Mouse (Mus musculus) liver, embryonic 14.5 days (tissue): ENCODE results near the gene Dock2. TPM values are rescaled to one million over a fixed set of nuclear protein-coding genes. Genes with fewer than 3 reads are reported as not detected.
A peak's percentile ranks its signal among the peaks of the same experiment; 100 is the strongest.
"Not testable (repeated sequence)": the region's sequence is repeated elsewhere in the genome, so short reads cannot be mapped to it uniquely, and the experiment has no call there.

Experiments
- ATAC-seq: fragments of 200-750 bp; cut with Nextera tagmentation; 2 replicates; pipeline ENCODE4 v1.8.0; 2017; ENCODE audit warnings: moderate number of reproducible peaks, mild to moderate bottlenecking, moderate library complexity; ENCODE audit not compliant: insufficient read depth
- DNase-seq, 3 experiments: peaks; one replicate each; pipeline ENCODE4 v3.0.0-alpha.2; 2012 to 2013; ENCODE audit warnings: low read depth in 3 of 3, low spot score in 3 of 3
- H3K27ac ChIP-seq: fragments of 300-500 bp; sonication (generic); 2 replicates; pipeline ENCODE4 v1.5.1; 2014; ENCODE audit warnings: moderate library complexity, mild to moderate bottlenecking, control low read depth, inconsistent platforms
- H3K27me3 ChIP-seq: fragments of 300-500 bp; sonication (generic); 2 replicates; pipeline ENCODE4 v1.6.1; 2014; ENCODE audit warnings: mild to moderate bottlenecking, low read length, moderate library complexity; ENCODE audit not compliant: control insufficient read depth, insufficient read depth
- H3K36me3 ChIP-seq: fragments of 300-500 bp; sonication (generic); replicated peaks from 2 replicates; pipeline ENCODE4 v1.6.1; 2014; ENCODE audit warnings: low read depth; ENCODE audit not compliant: control insufficient read depth, insufficient read depth
- H3K4me1 ChIP-seq, 2 experiments: fragments of 200-500 bp in 1 of 2; fragments of 300-500 bp in 1 of 2; sonication (generic) in 1 of 2; replicated peaks; 2 replicates each; pipeline ENCODE4 v1.6.1; 2012 to 2014; ENCODE audit warnings: antibody characterized with exemption in 1 of 2, inconsistent platforms in 1 of 2, low read length in 1 of 2; ENCODE audit not compliant: control insufficient read depth in 2 of 2, insufficient read depth in 2 of 2
- H3K4me2 ChIP-seq: fragments of 300-500 bp; sonication (generic); 2 replicates; pipeline ENCODE4 v1.6.1; 2014; ENCODE audit warnings: low read depth, mild to moderate bottlenecking, control low read depth, moderate library complexity
- H3K4me3 ChIP-seq, 2 experiments: fragments of 200-500 bp in 1 of 2; fragments of 300-500 bp in 1 of 2; sonication (generic) in 1 of 2; 2 replicates each; pipeline ENCODE4 v1.5.1; 2012 to 2014; ENCODE audit warnings: low read depth in 2 of 2, low read length in 2 of 2, mild to moderate bottlenecking in 2 of 2, control low read depth in 1 of 2, inconsistent platforms in 1 of 2, moderate library complexity in 1 of 2; ENCODE audit not compliant: insufficient read depth in 1 of 2
- H3K9ac ChIP-seq: fragments of 300-500 bp; sonication (generic); replicated peaks from 2 replicates; pipeline ENCODE4 v1.6.1; 2014; ENCODE audit warnings: mild to moderate bottlenecking, control low read depth, moderate library complexity
- H3K9me3 ChIP-seq: fragments of 300-500 bp; sonication (generic); 2 replicates; pipeline ENCODE4 v1.6.1; 2016; ENCODE audit warnings: low read length, mixed read lengths; ENCODE audit not compliant: control insufficient read depth
- CTCF ChIP-seq: IDR thresholded peaks from 2 replicates; pipeline ENCODE4 v1.5.1; 2016; ENCODE audit warnings: antibody characterized with exemption, low read depth, control low read depth
- EP300 ChIP-seq: IDR thresholded peaks from 2 replicates; pipeline ENCODE4 v1.6.1; 2016; ENCODE audit warnings: antibody characterized with exemption, low read depth
- whole genome bisulfite sequencing: fragments of 180-500 bp; shearing (Covaris S2); extraction: QIAGEN DNeasy Blood & Tissue Kit; methylation state at CpG from one replicate; pipeline ENCODE4 v1.1.7; 2014; ENCODE audit not compliant: insufficient replicate concordance; 5-methylcytosine and 5-hydroxymethylcytosine counted together
- polyA plus RNA-seq, 2 experiments: library from polyadenylated mRNA; depleted of rRNA in 1 of 2; stranded (reverse) in 1 of 2; unstranded in 1 of 2; fragments of >200 nt; fragmentation: Nextera tagmentation in 1 of 2; extraction: Ambion mirVana in 1 of 2; gene quantifications; 2 replicates each; pipeline versions ENCODE4 v1.2.1 to v1.2.3; 2012 to 2014

Dock2 gene
- polyA plus RNA-seq, 2 experiments: 2.1 to 2.6 TPM

DNA sequence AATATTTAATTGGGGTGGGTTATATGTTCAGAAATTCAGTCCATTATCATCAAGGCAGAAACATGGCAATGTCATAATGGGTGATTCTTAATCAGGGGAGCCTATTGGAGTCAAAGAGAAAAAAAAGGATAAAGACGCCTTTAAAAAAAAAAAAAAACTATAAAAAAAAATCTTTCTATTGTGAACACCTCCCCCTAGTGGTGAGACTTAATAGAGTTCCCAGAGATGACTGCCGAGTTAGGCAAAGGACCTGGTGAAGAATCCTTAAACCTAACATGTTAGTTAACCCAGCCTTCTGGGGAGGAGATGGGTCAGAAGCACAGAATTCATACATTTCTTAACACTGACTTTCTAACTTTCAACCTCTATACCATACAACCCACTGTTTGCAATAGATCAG is 31.1 kb upstream of the Dock2 start:
- DNase-seq (peak in 1 of 3 experiments; percentile 20), ATAC-seq (no peak)

DNA sequence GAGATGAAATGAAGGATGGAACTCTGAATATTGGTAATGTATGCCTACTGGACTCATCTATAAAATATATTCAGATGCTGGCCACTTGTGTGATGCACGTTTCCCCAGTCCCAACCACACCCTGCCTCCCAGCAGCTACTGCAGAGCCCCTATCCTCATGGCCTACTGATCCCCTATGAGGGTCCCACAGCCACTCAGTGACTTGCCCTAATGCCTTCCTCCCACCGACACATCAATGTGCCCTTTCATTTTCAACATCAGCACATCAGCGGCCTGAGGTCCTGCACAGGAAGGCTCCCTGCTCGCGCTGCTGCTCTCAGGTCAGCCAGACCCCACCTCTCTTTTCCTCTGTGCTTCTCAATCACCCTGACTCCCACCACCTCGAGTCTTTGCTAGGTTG is 30.6 kb upstream of the Dock2 start:
- TF ChIP-seq CTCF (no peak), EP300 (no peak)
- H3K27me3 ChIP-seq: no peaks in the 10 kb centered on the region
- H3K4me3 ChIP-seq: no peak overlapping the region
- peaks cover 41% of the 10 kb centered on the region for H3K36me3 ChIP-seq
- no peak overlapping the region for H3K4me2 ChIP-seq
- H3K27ac ChIP-seq: no peak overlapping the region
- WGBS: 83% methylated on average over 6 of the region's 6 CpGs
- no peak overlapping the region for H3K9ac ChIP-seq
- no peaks in the 10 kb centered on the region for H3K9me3 ChIP-seq
- DNase-seq: no peak
- no peak for ATAC-seq
- no peaks in the 10 kb centered on the region for H3K4me1 ChIP-seq

More for the DNA sequence above, 31.1 kb upstream of the Dock2 start:
- Histone ChIP-seq H3K27ac (no peak overlapping the region), H3K4me2 (no peak overlapping the region), H3K9ac (no peak overlapping the region), H3K36me3 (peaks cover 40% of the 10 kb centered on the region), H3K27me3 (no peaks in the 10 kb centered on the region), H3K9me3 (no peaks in the 10 kb centered on the region), H3K4me3 (no peak overlapping the region), H3K4me1 (no peaks in the 10 kb centered on the region)
- peak; percentile 41; the same call in 1 of the 2 replicates for TF ChIP-seq CTCF
- TF ChIP-seq EP300: no peak
- 21% methylated on average over 2 of the region's 2 CpGs for WGBS

DNA sequence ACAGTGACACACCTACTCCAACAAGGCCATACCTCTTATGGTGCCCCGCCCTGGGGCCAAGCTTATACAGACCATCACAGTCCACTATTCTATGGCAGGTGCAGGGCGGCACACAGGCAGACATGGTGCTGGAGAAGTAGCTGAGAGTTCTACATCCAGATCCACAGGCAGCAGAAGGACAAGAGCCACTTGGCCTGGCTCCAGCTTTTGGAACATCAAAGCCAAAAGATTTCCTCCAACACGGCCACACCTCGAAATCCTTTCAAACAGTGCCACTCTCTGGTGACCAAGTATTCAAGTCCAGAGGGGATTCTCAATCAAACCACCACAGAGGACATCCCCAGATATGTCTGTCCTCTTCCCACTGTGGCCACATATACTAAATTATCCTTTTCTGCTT is 21.3 kb upstream of the Dock2 start:
- 71% methylated on average over 4 of the region's 4 CpGs for WGBS
- H3K9ac ChIP-seq, H3K9me3 ChIP-seq, H3K4me3 ChIP-seq, H3K4me1 ChIP-seq, H3K36me3 ChIP-seq, H3K27ac ChIP-seq, DNase-seq, H3K4me2 ChIP-seq, H3K27me3 ChIP-seq, ATAC-seq: not testable (repeated sequence)

DNA sequence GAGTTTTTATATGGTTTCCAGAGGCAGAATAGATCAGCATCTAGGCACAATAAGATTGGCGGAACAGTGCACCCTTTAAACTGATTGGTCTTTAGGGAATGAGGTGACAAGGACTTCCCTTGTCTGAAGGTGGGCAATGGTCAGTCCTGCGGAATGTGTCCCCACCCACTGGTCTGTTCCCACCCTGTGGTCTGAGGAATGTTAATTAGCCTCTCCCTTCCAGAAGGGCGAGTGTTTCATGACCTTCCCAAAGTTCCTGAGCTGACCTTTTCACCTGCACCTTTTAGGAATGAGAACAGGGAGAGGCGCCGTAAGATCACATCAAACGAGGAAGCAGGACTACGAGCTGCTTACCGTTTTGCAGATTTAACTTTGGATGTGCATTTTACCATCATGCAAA is 14.4 kb upstream of the Dock2 start:
- H3K36me3 ChIP-seq, H3K4me1 ChIP-seq, H3K4me2 ChIP-seq, H3K4me3 ChIP-seq, H3K9ac ChIP-seq, H3K27me3 ChIP-seq, ATAC-seq, DNase-seq, H3K9me3 ChIP-seq, H3K27ac ChIP-seq: not testable (repeated sequence)
- 64% methylated on average over 8 of the region's 8 CpGs for WGBS

DNA sequence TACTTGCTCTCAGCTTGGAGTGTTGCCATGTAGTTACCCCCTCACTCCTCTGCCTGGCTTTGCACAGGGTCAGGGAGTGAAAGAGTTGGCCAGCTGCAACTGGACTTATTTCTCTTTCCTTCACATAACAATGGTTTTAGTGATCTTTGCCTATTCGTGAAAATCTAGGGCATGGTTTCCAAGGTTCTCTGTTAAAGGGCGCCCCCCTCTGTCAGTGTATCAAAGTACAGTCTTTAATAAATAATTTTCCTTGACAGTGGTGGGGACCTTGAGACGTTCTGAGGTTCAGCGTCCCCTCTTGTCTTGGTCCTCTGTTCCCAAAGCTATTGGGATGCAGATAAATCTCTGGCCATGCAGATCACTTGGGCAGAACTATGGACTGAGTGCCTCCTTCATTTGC is 12.4 kb upstream of the Dock2 start:
- Histone ChIP-seq H3K9ac (no peak overlapping the region), H3K36me3 (no peaks in the 10 kb centered on the region), H3K4me1 (no peaks in the 10 kb centered on the region), H3K9me3 (no peaks in the 10 kb centered on the region), H3K4me3 (no peak overlapping the region), H3K4me2 (no peak overlapping the region), H3K27me3 (no peaks in the 10 kb centered on the region), H3K27ac (no peak overlapping the region)
- no peak for ATAC-seq
- WGBS: 12% methylated on average over 4 of the region's 4 CpGs
- no peak for TF ChIP-seq EP300
- TF ChIP-seq CTCF: peak; percentile 27; the same call in 1 of the 2 replicates
- no peak for DNase-seq

DNA sequence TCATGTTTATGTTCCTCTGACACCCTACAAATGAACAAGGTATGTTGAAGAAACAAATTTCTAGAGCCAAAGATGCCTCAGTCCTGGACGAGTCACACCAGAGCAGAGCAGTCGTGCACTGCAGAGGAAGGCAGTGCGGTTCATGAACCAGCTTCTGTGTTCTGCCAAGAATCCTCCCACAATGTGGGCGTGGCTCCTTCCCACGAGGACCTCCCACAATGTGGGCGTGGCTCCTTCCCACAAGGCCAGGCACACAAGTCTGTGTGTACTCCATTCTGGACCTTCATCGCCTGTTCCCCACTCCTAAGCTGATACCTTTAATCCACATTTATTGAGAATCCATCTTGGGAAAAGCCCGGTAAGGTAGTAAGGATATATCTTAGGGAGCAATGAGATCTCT is 8.2 kb upstream of the Dock2 start:
- 41% methylated on average over 8 of the region's 8 CpGs for WGBS
- Histone ChIP-seq H3K9me3 (no peaks in the 10 kb centered on the region), H3K27me3 (no peaks in the 10 kb centered on the region), H3K4me3 (no peak overlapping the region), H3K9ac (no peak overlapping the region), H3K4me1 (no peaks in the 10 kb centered on the region), H3K36me3 (no peaks in the 10 kb centered on the region), H3K27ac (no peak overlapping the region), H3K4me2 (no peak overlapping the region)
- DNase-seq (no peak), ATAC-seq (no peak)
- TF ChIP-seq CTCF (no peak), EP300 (no peak)
